Mouse (Mus musculus) Patski (cell line): ENCODE results near the gene Ccr10. TPM values are rescaled to one million over a fixed set of nuclear protein-coding genes. Genes with fewer than 3 reads are reported as not detected.

Experiments
- ATAC-seq: fragments of 100-300 bp; one replicate; pipeline ENCODE4 v1.8.0; 2021
- CTCF ChIA-PET: fragments of 350-600 bp; sonication (Branson Sonifier 250); formaldehyde crosslinking; loops from one replicate; lab custom pipeline; 2022; ENCODE audit warnings: inconsistent platforms; lab: Charles Lee
- POLR2A ChIA-PET: fragments of 350-600 bp; sonication (Branson Sonifier 250); formaldehyde crosslinking; loops from one replicate; lab custom pipeline; 2022; ENCODE audit warnings: antibody characterized with exemption, inconsistent platforms; lab: Charles Lee
- DNase-seq: peaks from one replicate; pipeline ENCODE4 v3.0.0-alpha.2; 2011; ENCODE audit warnings: low read depth, low spot score
- H3K27me3 ChIP-seq: fragments of 371-371 bp; one replicate; pipeline ENCODE4 v1.5.1; 2021
- CTCF ChIP-seq: fragments of 100-300 bp; IDR thresholded peaks from one replicate; pipeline ENCODE4 v1.5.1; 2021
- in situ Hi-C: fragments of 300-500 bp; cut with MboI; formaldehyde crosslinking; loops from 3 replicates; pipeline ENCODE4 v1.11.1; 2018; ENCODE audit warnings: low pct_unique_long_range_greater_than_20kb, mixed read lengths
- polyA plus RNA-seq: library from polyadenylated mRNA; unstranded; gene quantifications from one replicate; pipeline ENCODE4 v1.2.3, GENCODE M21; 2021

Ccr10 gene
- polyA plus RNA-seq, 1 experiment from 2014 or later, result 0.95 TPM

GRCm38 (mm10) chr11:101189495-101190180, 14.4 kb upstream of the Ccr10 start:
- ATAC-seq, result no peak
- ChIA-PET POLR2A (interaction anchor here (1.0 kb wide), 1 partner anchor 57 kb away, joined by 3 read pairs; the partner anchor contains the start of gene Ramp2), CTCF (interaction anchor here (1.4 to 2.8 kb wide), 4 partner anchors 11 to 18 kb away, joined by 3 to 18 read pairs (median 8); no protein-coding TSS in a partner anchor)
- no peak for TF ChIP-seq CTCF
- in situ Hi-C loops, result no loop called here
- H3K27me3 ChIP-seq, result no peaks in the 10 kb centered on the region
- DNase-seq, result no peak

GRCm38 (mm10) chr11:101188166-101188805, 13.0 kb upstream of the Ccr10 start:
- TF ChIP-seq CTCF, result no peak
- ATAC-seq (no peak), DNase-seq (no peak)
- CTCF ChIA-PET, result interaction anchor here (1.4 to 2.5 kb wide), 3 partner anchors 11 to 114 kb away, joined by 3 to 11 read pairs (median 3); partner anchors contain the start of gene Becn1
- in situ Hi-C loops, result no loop called here
- no peaks in the 10 kb centered on the region for H3K27me3 ChIP-seq
- POLR2A ChIA-PET, result interaction anchor here (1.8 kb wide), 1 partner anchor 11 kb away, joined by 4 read pairs; no protein-coding TSS in a partner anchor

GRCm38 (mm10) chr11:101187541-101187940, 12.3 kb upstream of the Ccr10 start:
- no peaks in the 10 kb centered on the region for H3K27me3 ChIP-seq
- CTCF ChIA-PET, result interaction anchor here (0.7 to 2.5 kb wide), 3 partner anchors 11 to 114 kb away, joined by 3 to 11 read pairs (median 3); partner anchors contain the start of gene Becn1
- in situ Hi-C loops, result no loop called here
- DNase-seq (no peak), ATAC-seq (no peak)
- no peak for TF ChIP-seq CTCF
- POLR2A ChIA-PET, result interaction anchor here (1.8 kb wide), 1 partner anchor 11 kb away, joined by 4 read pairs; no protein-coding TSS in a partner anchor

- DNase-seq, result no peak
- no peaks in the 10 kb centered on the region for H3K27me3 ChIP-seq
- POLR2A ChIA-PET, result interaction anchor here (1.8 kb wide), 1 partner anchor 10 kb away, joined by 4 read pairs; no protein-coding TSS in a partner anchor
- ATAC-seq, result no peak
- TF ChIP-seq CTCF, result no peak
- CTCF ChIA-PET, result interaction anchor here (0.7 to 2.5 kb wide), 2 partner anchors 10 to 14 kb away, joined by 3 to 11 read pairs; no protein-coding TSS in a partner anchor
- in situ Hi-C loops, result no loop called here
Measured at GRCm38 (mm10) chr11:101186526-101187247, 11.4 kb upstream of the Ccr10 start.

- no peak for ATAC-seq
- DNase-seq, result no peak
- in situ Hi-C loops, result no loop called here
- POLR2A ChIA-PET, result no interaction called here
- no peak for TF ChIP-seq CTCF
- H3K27me3 ChIP-seq, result no peaks in the 10 kb centered on the region
- CTCF ChIA-PET, result no interaction called here
Measured at GRCm38 (mm10) chr11:101185441-101185840, 10.2 kb upstream of the Ccr10 start.

GRCm38 (mm10) chr11:101184984-101185383, 9.7 kb upstream of the Ccr10 start:
- H3K27me3 ChIP-seq, result no peaks in the 10 kb centered on the region
- in situ Hi-C loops, result no loop called here
- ATAC-seq (no peak), DNase-seq (no peak)
- TF ChIP-seq CTCF, result no peak
- CTCF ChIA-PET, result interaction anchor here (1.0 kb wide), 1 partner anchor 80 kb away, joined by 3 read pairs; no protein-coding TSS in a partner anchor
- POLR2A ChIA-PET, result no interaction called here

- no peak for TF ChIP-seq CTCF
- ChIA-PET POLR2A (no interaction called here), CTCF (interaction anchor here (1.0 kb wide), 1 partner anchor 9 kb away, joined by 3 read pairs; no protein-coding TSS in a partner anchor)
- in situ Hi-C loops, result no loop called here
- no peak for DNase-seq
- H3K27me3 ChIP-seq, result no peaks in the 10 kb centered on the region
- ATAC-seq, result no peak
Measured at GRCm38 (mm10) chr11:101182771-101183517, 7.7 kb upstream of the Ccr10 start.

- TF ChIP-seq CTCF, result no peak
- DNase-seq (no peak), ATAC-seq (no peak)
- ChIA-PET CTCF (interaction anchor here (0.7 to 1.0 kb wide), 3 partner anchors 8 to 10 kb away, joined by 3 read pairs; no protein-coding TSS in a partner anchor), POLR2A (no interaction called here)
- in situ Hi-C loops, result no loop called here
- no peaks in the 10 kb centered on the region for H3K27me3 ChIP-seq
Measured at GRCm38 (mm10) chr11:101181961-101182360, 6.7 kb upstream of the Ccr10 start.
